Comparison of ENCODE assay signal across 25 mouse cellular contexts in genomic region chr19:29145421-29145820, GRCm38 (mm10). TPM values are rescaled to one million over a fixed set of nuclear protein-coding genes. Genes with fewer than 3 reads are reported as not detected.
DNase-seq lines count a peak whose midpoint lies in the region; ATAC-seq and TF ChIP-seq lines count a peak whose summit lies in the region.
"Had no signal": no experiment of that assay in that cellular context is flagged by ENCODE, and none has a peak within 500 bp of the region (broad histone marks: within the 10 kb centered on the region; RNA-seq: fewer than 3 reads in every experiment).

No protein-coding gene starts in this region.

- no peak overlapping the region for H3K4me2 ChIP-seq in forebrain, postnatal 0 days (ENCODE audit: low read depth)
- H3K4me2 ChIP-seq in forebrain, embryonic 16.5 days (ENCODE audit: low read length): no peak overlapping the region
- H3K4me2 ChIP-seq in lung, embryonic 16.5 days (ENCODE audit: low read depth, low read length): no peak overlapping the region
- H3K4me2 ChIP-seq in embryonic facial prominence, embryonic 14.5 days (ENCODE audit: low read depth, low read length): no peak overlapping the region
- no peak overlapping the region for H3K4me2 ChIP-seq in stomach, postnatal 0 days (replicated peaks; ENCODE audit: low read depth)
- H3K4me2 ChIP-seq: embryonic facial prominence, embryonic 12.5 days; heart, embryonic 13.5 days; hindbrain, embryonic 14.5 days had no signal

- no peaks in the 10 kb centered on the region for H3K9me3 ChIP-seq in forebrain, postnatal 0 days (ENCODE audit: low read length)
- H3K9me3 ChIP-seq in forebrain, embryonic 16.5 days (ENCODE audit: control insufficient read depth, low read length): no peaks in the 10 kb centered on the region
- no peaks in the 10 kb centered on the region for H3K9me3 ChIP-seq in lung, embryonic 16.5 days (ENCODE audit: control insufficient read depth, low read length)
- H3K9me3 ChIP-seq in embryonic facial prominence, embryonic 14.5 days (ENCODE audit: control insufficient read depth, low read length): no peaks in the 10 kb centered on the region
- no peaks in the 10 kb centered on the region for H3K9me3 ChIP-seq in stomach, postnatal 0 days (ENCODE audit: control insufficient read depth, low read length)
- H3K9me3 ChIP-seq: embryonic facial prominence, embryonic 12.5 days; G1E; heart, embryonic 10.5 days; heart, embryonic 13.5 days had no signal

- no peaks in the 10 kb centered on the region for H3K27me3 ChIP-seq in forebrain, postnatal 0 days (ENCODE audit: insufficient read depth, low read length)
- no peaks in the 10 kb centered on the region for H3K27me3 ChIP-seq in forebrain, embryonic 16.5 days (replicated peaks; ENCODE audit: control insufficient read depth, insufficient read depth, low read length)
- H3K27me3 ChIP-seq in lung, embryonic 16.5 days (ENCODE audit: control insufficient read depth, insufficient read depth, low read depth, low read length): no peaks in the 10 kb centered on the region
- H3K27me3 ChIP-seq in embryonic facial prominence, embryonic 14.5 days (replicated peaks; ENCODE audit: control insufficient read depth, insufficient read depth, low read length): no peaks in the 10 kb centered on the region
- H3K27me3 ChIP-seq in stomach, postnatal 0 days (ENCODE audit: control insufficient read depth, insufficient read depth, low read length): no peaks in the 10 kb centered on the region
- H3K27me3 ChIP-seq: CH12.LX; embryonic facial prominence, embryonic 12.5 days; heart, embryonic 13.5 days; Patski had no signal

- no peak for ATAC-seq in forebrain, postnatal 0 days
- ATAC-seq in forebrain, embryonic 16.5 days: no peak
- ATAC-seq in lung, embryonic 16.5 days (ENCODE audit: low read depth): peak; percentile 26; the same call in 1 of the 2 replicates
- ATAC-seq in embryonic facial prominence, embryonic 14.5 days (ENCODE audit: low read depth): peak; percentile 30; the same call in 1 of the 2 replicates
- no peak for ATAC-seq in stomach, postnatal 0 days (ENCODE audit: low FRiP score, low TSS enrichment)
- ATAC-seq: forebrain, embryonic 14.5 days; Patski had no signal

- TF ChIP-seq EP300 in stomach, postnatal 0 days (optimal IDR thresholded peaks at IDR 0.05): no peak

- TF ChIP-seq CTCF in forebrain, postnatal 0 days (IDR thresholded peaks at IDR 0.05; ENCODE audit: low read depth): no peak
- TF ChIP-seq CTCF in stomach, postnatal 0 days (IDR thresholded peaks at IDR 0.05; ENCODE audit: low read depth): 0 out of 2 replicates have a peak, but pooled peaks have one; percentile 2

- no peak overlapping the region for H3K9ac ChIP-seq in forebrain, postnatal 0 days
- no peak overlapping the region for H3K9ac ChIP-seq in forebrain, embryonic 16.5 days (replicated peaks; ENCODE audit: low read depth, low read length)
- H3K9ac ChIP-seq in lung, embryonic 16.5 days (ENCODE audit: low read length): no peak overlapping the region
- no peak overlapping the region for H3K9ac ChIP-seq in embryonic facial prominence, embryonic 14.5 days (ENCODE audit: low read depth, low read length)
- no peak overlapping the region for H3K9ac ChIP-seq in stomach, postnatal 0 days (ENCODE audit: low read length)
- H3K9ac ChIP-seq: embryonic facial prominence, embryonic 12.5 days; heart, embryonic 13.5 days; hindbrain, embryonic 14.5 days had no signal

- H3K4me3 ChIP-seq in forebrain, postnatal 0 days (ENCODE audit: low read depth, low read length): no peak overlapping the region
- H3K4me3 ChIP-seq in forebrain, embryonic 16.5 days (replicated peaks; ENCODE audit: low read length): no peak overlapping the region
- H3K4me3 ChIP-seq in lung, embryonic 16.5 days (ENCODE audit: low read length): no peak overlapping the region
- H3K4me3 ChIP-seq in embryonic facial prominence, embryonic 14.5 days (ENCODE audit: low read depth, low read length): no peak overlapping the region
- H3K4me3 ChIP-seq in stomach, postnatal 0 days (ENCODE audit: low read depth, low read length): no peak overlapping the region
- H3K4me3 ChIP-seq: embryonic facial prominence, embryonic 12.5 days; heart, adult 2 months; heart, embryonic 10.5 days; heart, embryonic 13.5 days had no signal

- H3K4me1 ChIP-seq in forebrain, postnatal 0 days (ENCODE audit: insufficient read depth): no peaks in the 10 kb centered on the region
- no peaks in the 10 kb centered on the region for H3K4me1 ChIP-seq in forebrain, embryonic 16.5 days (replicated peaks; ENCODE audit: control insufficient read depth, insufficient read depth, low read length)
- no peaks in the 10 kb centered on the region for H3K4me1 ChIP-seq in lung, embryonic 16.5 days (replicated peaks; ENCODE audit: control insufficient read depth, insufficient read depth, low read length)
- no peaks in the 10 kb centered on the region for H3K4me1 ChIP-seq in embryonic facial prominence, embryonic 14.5 days (ENCODE audit: control insufficient read depth, insufficient read depth, low read length)
- no peaks in the 10 kb centered on the region for H3K4me1 ChIP-seq in stomach, postnatal 0 days (replicated peaks; ENCODE audit: control insufficient read depth, insufficient read depth)

- WGBS in forebrain, postnatal 0 days: 76% methylated on average over 6 of the region's 6 CpGs
- 87% methylated on average over 6 of the region's 6 CpGs for WGBS in forebrain, embryonic 16.5 days
- WGBS in lung, embryonic 16.5 days: 71% methylated on average over 6 of the region's 6 CpGs
- 61% methylated on average over 6 of the region's 6 CpGs for WGBS in embryonic facial prominence, embryonic 14.5 days
- 46% methylated on average over 6 of the region's 6 CpGs for WGBS in stomach, postnatal 0 days

- no peak overlapping the region for H3K27ac ChIP-seq in forebrain, postnatal 0 days (ENCODE audit: low read depth, low read length)
- no peak overlapping the region for H3K27ac ChIP-seq in forebrain, embryonic 16.5 days (ENCODE audit: low read length)
- H3K27ac ChIP-seq in lung, embryonic 16.5 days (ENCODE audit: low read length): no peak overlapping the region
- H3K27ac ChIP-seq in embryonic facial prominence, embryonic 14.5 days (replicated peaks; ENCODE audit: low read depth, low read length): no peak overlapping the region
- peak overlapping the region; percentile 45 for H3K27ac ChIP-seq in stomach, postnatal 0 days (replicated peaks)
- H3K27ac ChIP-seq: embryonic facial prominence, embryonic 12.5 days; heart, adult 2 months; heart, embryonic 10.5 days; heart, embryonic 13.5 days; hindbrain, embryonic 14.5 days had no signal

- H3K36me3 ChIP-seq in forebrain, postnatal 0 days (ENCODE audit: insufficient read depth): peaks cover 11% of the 10 kb centered on the region; the same call in 1 of the 2 replicates
- H3K36me3 ChIP-seq in forebrain, embryonic 16.5 days (ENCODE audit: control insufficient read depth, insufficient read depth): peaks cover 3% of the 10 kb centered on the region; the same call in 1 of the 2 replicates
- H3K36me3 ChIP-seq in lung, embryonic 16.5 days (ENCODE audit: control insufficient read depth, insufficient read depth, low read length): no peaks in the 10 kb centered on the region
- H3K36me3 ChIP-seq in embryonic facial prominence, embryonic 14.5 days (ENCODE audit: control insufficient read depth, insufficient read depth, low read length): peaks cover 27% of the 10 kb centered on the region
- no peaks in the 10 kb centered on the region for H3K36me3 ChIP-seq in stomach, postnatal 0 days (ENCODE audit: control insufficient read depth, insufficient read depth, low read length)

- peak; percentile 6 for DNase-seq in forebrain, postnatal 0 days
- DNase-seq in lung, postnatal 14 days: no peak
- DNase-seq in embryonic facial prominence, embryonic 14.5 days (ENCODE audit: low spot score): peak; percentile 77
- no peak for DNase-seq in stomach, postnatal 0 days (ENCODE audit: low spot score)
- no peak for DNase-seq in thymus, postnatal 10 days (ENCODE audit: low spot score in 2 of 2)
- DNase-seq: adrenal gland, postnatal 10 days; adrenal gland, postnatal 36 days; B cell, adult 2 months; cerebellum, adult 18-20 months; cerebellum, adult 9-10 months; gastrocnemius, postnatal 10 days; gastrocnemius, postnatal 36 days; heart, adult 2 months; heart, postnatal 14 days; heart, postnatal 4 days had no signal

RNA-seq across cellular contexts. Expression of gene Rcl1, which starts 44.2 kb away (rescaled TPM):
- total RNA-seq in forebrain, postnatal 0 days (2014; rRNA removed): 22.3 and 24.0 TPM in 2 replicates
- 29.6 and 31.8 TPM in 2 replicates for polyA plus RNA-seq in forebrain, postnatal 0 days (2015; fragmentation: Nextera tagmentation; extraction: Ambion mirVana)
- polyA plus RNA-seq in forebrain, embryonic 16.5 days (2015; fragmentation: Nextera tagmentation; extraction: Ambion mirVana): 35.3 and 40.4 TPM in 2 replicates
- 36.8 and 40.2 TPM in 2 replicates for polyA plus RNA-seq in lung, embryonic 16.5 days (2015; fragmentation: Nextera tagmentation; extraction: Ambion mirVana)
- 44.8 and 52.9 TPM in 2 replicates for polyA plus RNA-seq in embryonic facial prominence, embryonic 14.5 days (2014; fragmentation: Nextera tagmentation; extraction: Ambion mirVana)
- 26.0 and 27.7 TPM in 2 replicates for polyA plus RNA-seq in stomach, postnatal 0 days (2015; fragmentation: Nextera tagmentation; extraction: Ambion mirVana)

Comparison
In these comparisons a context has a peak if more than half of its experiments do, and no peak if none do; other contexts are left out.
1. ATAC-seq: peak in lung, embryonic 16.5 days (single experiment) and embryonic facial prominence, embryonic 14.5 days (single experiment); none in forebrain, postnatal 0 days (single experiment), forebrain, embryonic 16.5 days (single experiment) and stomach, postnatal 0 days (single experiment).
2. DNase-seq: peak in forebrain, postnatal 0 days (single experiment) and embryonic facial prominence, embryonic 14.5 days (single experiment); none in lung, postnatal 14 days (single experiment), stomach, postnatal 0 days (single experiment) and thymus, postnatal 10 days (0 of 2).